Mouse (Mus musculus): ENCODE results near the gene H2-M2. TPM values are rescaled to one million over a fixed set of nuclear protein-coding genes. Genes with fewer than 3 reads are reported as not detected.
"Not testable (repeated sequence)": the region's sequence is repeated elsewhere in the genome, so short reads cannot be mapped to it uniquely, and the experiment has no call there.

Gene H2-M2
- total RNA-seq (2021), result not detected
- long read RNA-seq, experiment 1, result 0 reads
- long read RNA-seq, experiment 2, result 0 reads

DNA sequence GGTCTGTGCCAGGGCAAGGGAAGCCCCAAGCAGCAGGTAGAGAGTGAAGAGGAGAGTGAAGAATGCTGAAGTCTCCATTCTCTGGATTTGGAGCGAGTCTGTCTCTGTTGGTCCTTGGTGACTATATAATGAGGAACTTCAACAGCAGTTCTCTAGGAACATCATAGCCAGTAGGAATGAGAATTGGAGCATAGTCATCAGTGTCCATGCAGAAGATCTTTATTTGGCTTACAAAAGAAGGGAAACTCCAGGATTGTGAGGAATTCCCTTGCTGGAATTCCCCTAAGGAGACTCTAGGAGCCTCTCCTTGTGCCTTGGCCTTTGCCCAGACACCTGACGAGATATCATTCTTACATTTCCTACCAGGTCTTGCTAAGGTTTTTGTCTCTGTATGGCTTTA is at the start of gene H2-M2:
Gene H2-M2, minus strand, starts transcription at position 101 of the 400 bp plus-strand sequence.
- DNase-seq, result no peak

DNA sequence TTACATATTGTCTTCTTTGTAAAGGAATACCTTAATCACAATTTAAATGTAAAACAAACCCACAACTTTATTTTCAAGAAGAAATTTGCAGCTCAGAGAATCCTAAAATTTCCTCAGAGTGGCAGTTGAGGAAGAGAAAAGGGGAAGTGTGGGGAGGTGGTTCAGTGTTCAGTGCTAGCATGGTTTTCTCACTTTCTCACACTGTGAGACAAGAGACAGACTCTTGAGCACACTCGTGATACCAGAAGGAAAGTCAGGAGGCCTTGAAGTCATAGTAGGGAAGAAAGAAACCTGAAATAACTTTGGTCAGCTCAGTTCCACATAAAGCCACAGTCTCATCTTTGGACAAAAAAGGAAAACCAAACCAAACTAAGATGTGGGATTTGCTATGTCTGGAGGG is 42.1 kb upstream of the H2-M2 start:
- not testable (repeated sequence) for DNase-seq

DNA sequence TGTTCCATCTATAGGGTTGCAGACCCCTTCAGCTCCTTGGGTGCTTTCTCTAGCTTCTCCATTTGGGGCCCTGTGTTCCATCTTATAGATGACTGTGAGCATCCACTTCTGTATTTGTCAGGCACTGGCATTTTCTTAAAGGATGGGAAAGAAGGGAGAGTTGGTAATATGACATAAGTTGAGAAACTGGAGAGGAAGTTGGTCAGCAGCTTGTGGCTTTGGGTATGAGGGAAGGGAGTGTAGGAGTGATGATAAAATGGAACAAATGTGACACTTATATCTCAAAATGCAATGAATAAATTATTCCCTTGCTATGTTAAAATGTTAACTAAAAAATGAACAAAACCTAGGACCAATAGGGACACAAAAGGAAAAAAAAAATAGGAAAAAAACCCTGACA is 41.3 kb upstream of the H2-M2 start:
- DNase-seq, result not testable (repeated sequence)

DNA sequence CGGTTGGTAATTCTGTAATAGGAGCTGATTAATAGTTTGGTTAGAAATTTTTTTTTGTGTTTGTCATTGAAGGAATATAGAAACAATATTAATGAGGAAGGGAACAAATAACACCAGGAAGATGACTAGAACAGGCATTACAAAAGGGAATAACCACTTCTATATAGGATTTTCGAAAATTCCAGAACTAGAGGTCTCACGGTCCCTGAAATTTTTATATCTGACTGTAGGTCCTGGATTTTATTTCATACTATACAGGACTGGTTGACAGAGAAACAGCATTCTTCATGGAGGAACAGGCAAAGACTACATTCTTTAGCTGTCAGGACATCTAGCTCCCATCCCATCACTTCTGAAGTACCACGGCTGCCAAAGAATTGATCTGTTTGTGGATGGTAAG is 24.4 kb upstream of the H2-M2 start, which contains the start of gene Olfr111:
Gene Olfr111, plus strand, starts transcription at position 301 of the 400 bp plus-strand sequence.
- no peak for DNase-seq

DNA sequence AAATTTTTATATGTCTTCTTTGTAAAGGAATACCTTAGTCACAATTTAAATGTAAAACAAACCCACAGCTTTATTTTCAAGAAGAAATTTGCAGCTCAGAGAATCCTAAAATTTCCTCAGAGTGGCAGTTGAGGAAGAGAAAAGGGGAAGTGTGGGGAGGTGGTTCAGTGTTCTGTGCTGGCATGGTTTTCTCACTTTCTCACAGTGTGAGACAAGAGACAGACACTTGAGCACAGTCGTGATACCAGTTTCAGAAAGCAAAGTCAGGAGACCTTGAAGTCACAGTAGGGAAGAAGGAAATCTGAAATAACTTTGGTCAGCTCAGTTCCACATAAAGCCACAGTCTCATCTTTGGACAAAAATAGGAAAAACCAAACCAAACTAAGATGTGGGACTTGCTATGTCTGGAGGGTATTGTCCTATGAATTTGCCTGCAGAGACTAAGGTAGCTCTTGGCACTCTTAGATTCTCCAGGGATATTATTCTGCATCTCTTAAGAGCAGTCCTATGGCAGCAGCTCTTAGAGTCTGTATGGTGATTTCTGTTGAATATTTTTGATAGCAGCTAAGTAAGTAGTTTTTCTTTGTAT is 8.7 kb upstream of the H2-M2 start, which contains the start of gene Olfr110:
Gene Olfr110, plus strand, starts transcription at position 539 of the 589 bp plus-strand sequence.
- no peak for DNase-seq

DNA sequence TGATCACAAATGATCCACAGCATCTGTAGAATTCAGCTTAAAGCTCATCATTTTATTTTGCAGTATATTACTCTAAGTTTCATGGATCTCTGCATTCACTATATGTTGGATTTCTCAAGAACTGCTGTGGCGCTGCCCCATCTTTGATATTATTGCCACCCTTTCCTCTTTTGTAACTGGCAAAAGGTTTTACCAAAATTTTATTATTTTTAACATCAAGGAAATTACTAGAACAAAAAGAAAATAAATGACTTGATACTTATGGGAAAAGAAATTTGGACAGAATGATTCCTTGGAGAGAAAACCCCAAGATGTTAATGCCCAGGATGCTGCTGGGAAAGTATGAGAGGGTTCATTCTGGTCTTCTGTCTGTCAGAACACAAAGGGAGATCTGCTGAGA is 24.7 kb downstream of the H2-M2 start, which contains the start of gene Olfr109:
Gene Olfr109, plus strand, starts transcription at position 301 of the 400 bp plus-strand sequence.
- DNase-seq, result no peak

DNA sequence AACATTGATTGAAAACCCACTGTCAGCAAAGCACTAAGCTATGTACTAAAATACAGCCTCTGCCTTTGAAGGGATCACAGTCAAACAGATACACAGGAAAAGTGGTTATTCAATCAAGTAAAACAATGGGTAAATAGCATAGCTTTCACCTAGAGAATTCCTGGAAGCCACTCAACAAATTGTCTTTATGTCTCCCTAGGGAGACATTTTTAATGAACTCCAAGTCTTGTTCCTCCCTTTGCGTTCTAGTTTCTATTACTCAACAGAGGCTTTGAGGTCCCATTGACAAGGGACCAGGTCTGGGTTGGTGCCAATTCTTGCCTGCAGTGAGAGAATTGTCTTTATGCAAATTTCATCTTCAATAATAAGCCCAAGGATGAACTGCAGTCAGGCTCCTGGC is 38.2 kb downstream of the H2-M2 start, which contains the start of gene Olfr108:
Gene Olfr108, plus strand, starts transcription at position 301 of the 400 bp plus-strand sequence.
- DNase-seq, result no peak

Other genes with a start within 250 kb of the H2-M2 start
- not detected for gene Olfr97, start 246.2 kb downstream of the H2-M2 start, total RNA-seq (2021)
- gene Olfr98, start 219.8 kb downstream of the H2-M2 start, total RNA-seq (2021), result not detected
- 1 to 10 TPM; 1.7 to 2.2 TPM for gene H2-M3, start 213.3 kb downstream of the H2-M2 start, total RNA-seq (2021)
- not detected for gene Olfr99, start 200.1 kb downstream of the H2-M2 start, total RNA-seq (2021)
- gene Olfr101, start 179.2 kb downstream of the H2-M2 start, total RNA-seq (2021), result not detected
- not detected for gene Olfr102, start 166.5 kb downstream of the H2-M2 start, total RNA-seq (2021)
- gene Olfr103, start 143.9 kb downstream of the H2-M2 start, total RNA-seq (2021), result not detected
- gene Olfr104-ps, start 124.0 kb downstream of the H2-M2 start, total RNA-seq (2021), result not detected
- gene Olfr105-ps, start 104.5 kb downstream of the H2-M2 start, total RNA-seq (2021), result not detected
- gene Olfr106-ps, start 93.2 kb downstream of the H2-M2 start, total RNA-seq (2021), result not detected
- gene Olfr107, start 84.3 kb downstream of the H2-M2 start, total RNA-seq (2021), result not detected
- not detected for gene Olfr108, start 38.1 kb downstream of the H2-M2 start, total RNA-seq (2021)
- gene Olfr109, start 24.6 kb downstream of the H2-M2 start, total RNA-seq (2021), result not detected
- not detected for gene Olfr110, start 8.9 kb upstream of the H2-M2 start, total RNA-seq (2021)
- not detected for gene Olfr111, start 24.5 kb upstream of the H2-M2 start, total RNA-seq (2021)
- gene Olfr112, start 85.9 kb upstream of the H2-M2 start, total RNA-seq (2021), result not detected
- not detected for gene Olfr113, start 94.1 kb upstream of the H2-M2 start, total RNA-seq (2021)
- not detected for gene Olfr114, start 109.2 kb upstream of the H2-M2 start, total RNA-seq (2021)
- gene Olfr115, start 143.6 kb upstream of the H2-M2 start, total RNA-seq (2021), result under 1 TPM; 0.11 to 0.26 TPM
- gene Olfr116, start 143.6 kb upstream of the H2-M2 start, total RNA-seq (2021), result not detected
- not detected for gene Olfr117, start 180.2 kb upstream of the H2-M2 start, total RNA-seq (2021)
- gene Olfr118, start 183.4 kb upstream of the H2-M2 start, total RNA-seq (2021), result not detected
- gene Olfr119, start 213.0 kb upstream of the H2-M2 start, total RNA-seq (2021), result not detected
- not detected for gene Olfr120, start 238.3 kb upstream of the H2-M2 start, total RNA-seq (2021)

Measured in gastrocnemius, postnatal 10 days (tissue).